Mouse (Mus musculus): ENCODE results near the gene Usp32. TPM values are rescaled to one million over a fixed set of nuclear protein-coding genes. Genes with fewer than 3 reads are reported as not detected.
"Not testable (repeated sequence)": the region's sequence is repeated elsewhere in the genome, so short reads cannot be mapped to it uniquely, and the experiment has no call there.

The Usp32 gene
- total RNA-seq (2022), result 10 to 100 TPM; 21.0 to 23.9 (median 22.7) TPM

DNA sequence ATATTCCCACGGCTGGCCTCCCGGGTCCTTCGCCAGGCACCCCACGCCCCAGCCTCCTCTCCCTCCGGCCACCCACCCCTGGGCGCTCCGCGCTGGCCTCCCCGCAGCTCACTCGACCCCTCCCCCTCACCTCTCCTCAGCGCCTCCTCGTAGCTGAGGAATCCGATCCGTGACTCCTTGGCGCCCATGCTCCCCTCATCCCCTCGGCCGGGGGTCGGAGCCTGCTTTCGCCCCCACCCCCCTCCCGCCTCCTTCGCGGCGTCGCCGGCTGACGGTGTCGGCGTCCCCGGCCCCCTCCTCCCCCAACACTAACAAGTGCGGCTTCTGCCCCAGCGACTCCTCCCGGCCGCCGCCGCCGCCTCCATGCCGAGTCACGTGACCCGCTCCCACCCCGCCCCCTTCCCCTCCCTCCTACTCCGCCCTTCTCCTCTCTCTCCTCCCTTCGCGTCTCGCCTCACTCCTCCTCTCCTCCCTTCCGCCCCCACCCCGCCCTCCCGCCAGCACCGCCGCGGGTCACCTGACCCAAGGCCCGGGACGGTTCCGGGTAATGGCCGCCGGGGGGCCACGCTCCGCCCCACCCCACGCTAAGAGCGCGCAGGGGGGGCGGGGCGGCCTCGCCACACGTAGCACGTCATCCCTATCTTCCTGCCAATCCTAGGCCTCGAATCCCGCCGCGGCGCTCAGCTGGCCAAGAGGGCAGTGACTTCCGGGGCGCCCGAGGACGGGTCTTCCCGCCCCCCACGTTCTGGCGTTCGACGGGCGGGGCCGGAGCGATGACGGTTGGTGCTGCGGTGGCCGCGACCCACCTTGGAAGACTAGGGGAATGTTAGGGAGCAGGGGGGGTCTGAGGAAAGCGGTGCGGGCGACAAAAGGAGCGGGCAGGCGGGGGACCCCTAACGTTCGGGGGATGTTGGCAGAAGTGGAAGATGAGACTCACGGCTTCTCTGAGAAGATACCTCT, at the start of gene Usp32:
Gene Usp32 (minus strand): TSS at position 581 of the 960 bp plus-strand sequence.
- peak; percentile 94 for DNase-seq (ENCODE audit: low spot score)

DNA sequence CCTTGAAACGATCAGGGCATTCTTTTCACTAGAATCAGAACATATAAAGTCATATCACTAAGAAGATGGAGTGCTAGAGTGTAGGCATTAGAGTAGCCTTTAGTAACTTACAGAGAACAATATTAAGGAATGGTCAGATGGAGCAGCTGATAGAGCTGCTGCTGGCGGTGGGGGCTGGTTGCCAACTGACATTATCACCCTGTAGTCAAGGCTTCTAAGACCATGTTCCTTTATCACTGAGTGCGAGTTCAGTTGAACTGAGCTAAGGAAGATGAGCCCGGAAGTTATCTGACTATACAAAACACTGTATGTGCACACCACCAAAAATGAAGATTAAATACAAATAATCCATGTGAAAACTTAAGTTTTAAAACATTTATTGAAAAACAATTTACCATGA, 49.1 kb upstream of the Usp32 start:
- no peak for DNase-seq (ENCODE audit: low spot score)

DNA sequence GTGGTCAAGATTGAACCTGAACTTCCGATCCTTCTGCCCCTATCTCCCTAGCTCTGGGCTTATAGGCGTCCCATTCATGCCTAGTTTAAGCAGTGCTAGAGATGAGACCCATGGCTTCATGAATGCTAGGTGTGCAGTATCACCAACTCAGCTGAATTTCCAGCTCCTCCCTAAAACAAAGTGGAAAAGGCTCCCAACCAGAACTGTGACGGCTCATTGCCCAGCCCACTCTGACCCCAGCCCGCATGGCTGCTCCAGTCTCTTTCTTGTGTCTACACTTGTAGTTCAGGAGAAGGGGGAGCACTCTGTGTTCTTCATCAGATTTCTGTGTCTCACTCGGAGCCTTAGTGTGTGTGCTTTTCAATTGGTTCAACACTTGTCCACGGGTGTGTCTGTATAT, 44.9 kb upstream of the Usp32 start:
- DNase-seq (ENCODE audit: low spot score), result no peak

DNA sequence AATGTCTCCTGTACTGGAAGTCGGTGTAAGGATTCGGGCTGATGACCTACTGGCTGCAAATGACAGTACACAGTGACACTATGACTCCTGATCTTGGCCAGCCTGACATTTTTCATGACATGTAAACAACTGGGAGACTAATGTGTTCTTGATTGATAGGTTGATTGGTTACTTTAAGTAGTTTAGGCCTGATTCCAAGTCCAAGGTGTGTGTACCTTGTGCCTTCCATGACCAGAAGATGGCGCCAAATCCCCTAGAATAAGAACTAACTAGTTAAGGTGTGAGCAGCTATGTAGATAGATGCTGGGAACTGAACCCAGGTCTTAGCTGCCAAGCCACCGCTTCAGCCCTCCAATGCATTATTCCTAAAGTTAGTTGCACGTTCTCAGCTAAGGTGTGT, 44.1 kb upstream of the Usp32 start:
- peak; percentile 24 for DNase-seq (ENCODE audit: low spot score)

DNA sequence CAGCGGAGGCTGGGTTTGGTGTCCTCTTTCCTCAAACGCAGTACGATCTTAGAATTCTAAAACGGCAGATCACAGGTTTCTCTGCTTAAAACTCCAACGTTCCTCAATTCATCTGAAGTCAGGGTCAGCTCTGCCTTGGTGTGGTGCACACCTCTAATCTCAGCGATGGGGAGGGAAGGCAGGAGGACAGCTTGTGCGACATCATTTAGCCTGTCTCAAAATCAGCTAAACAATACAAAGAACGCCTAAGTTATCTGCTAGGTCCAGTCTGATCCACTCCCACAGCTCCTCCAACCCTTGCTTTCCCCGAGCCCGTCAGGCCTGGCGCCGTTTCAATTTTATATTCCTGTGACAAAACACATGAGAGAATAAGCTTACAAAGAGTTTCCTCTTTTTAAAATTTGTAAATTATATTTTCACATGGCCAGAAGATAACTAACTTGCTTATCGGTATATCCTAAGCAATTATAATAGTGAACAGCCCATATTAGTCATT, 43.4 kb upstream of the Usp32 start:
- DNase-seq (ENCODE audit: low spot score), result no peak

DNA sequence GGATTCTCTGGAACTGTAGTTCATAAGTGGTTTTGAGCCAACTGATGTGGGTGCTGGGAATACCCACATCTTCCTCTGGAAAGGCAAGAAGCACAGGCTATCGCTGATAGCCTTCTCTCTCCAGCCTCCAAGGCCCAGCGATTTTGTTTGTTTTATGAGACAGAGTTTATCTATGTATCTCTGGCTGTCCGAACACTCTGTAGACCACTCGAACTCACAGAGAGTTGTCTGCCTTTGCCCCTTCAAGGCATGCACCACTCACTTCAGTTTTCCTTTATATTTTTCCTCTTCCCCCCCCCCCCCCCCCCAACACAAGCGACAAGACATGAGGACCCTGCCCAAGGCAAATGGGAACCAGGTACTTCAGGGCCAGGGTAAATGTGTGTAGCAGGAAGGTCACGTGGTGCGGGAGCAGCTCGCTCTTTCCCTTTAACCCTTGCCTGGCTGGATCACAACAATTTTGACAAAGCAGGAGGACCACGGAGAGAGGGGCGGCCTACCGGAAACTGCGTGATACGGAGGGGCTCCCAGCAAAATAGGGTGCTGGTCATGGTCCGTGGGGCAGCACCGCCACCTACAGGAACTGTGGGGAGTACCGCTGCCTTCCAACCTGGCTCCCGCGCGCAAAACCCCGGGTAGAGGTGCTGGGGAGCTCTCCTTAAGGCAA, 42.8 kb upstream of the Usp32 start:
- peak; percentile 28 for DNase-seq (ENCODE audit: low spot score)

DNA sequence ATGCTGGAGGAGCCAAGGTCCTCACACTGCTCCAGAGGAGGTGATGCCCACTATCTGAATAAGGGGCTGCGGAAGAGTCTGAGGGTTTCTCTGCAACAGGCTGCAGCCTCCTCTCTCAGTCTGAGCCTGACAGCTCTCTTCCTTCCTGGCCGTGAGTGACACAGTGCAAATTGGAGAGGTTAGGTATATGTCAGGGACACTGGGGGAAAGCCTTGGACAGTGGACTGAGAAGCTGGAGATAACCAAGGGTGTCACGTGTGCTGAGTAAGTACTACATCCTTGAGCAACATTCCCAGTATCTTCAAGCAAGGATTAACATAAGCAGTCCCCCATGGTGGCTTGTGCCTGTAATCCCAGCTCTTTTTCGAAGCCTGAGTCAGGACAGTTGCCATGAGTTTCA, 38.5 kb upstream of the Usp32 start:
- DNase-seq (ENCODE audit: low spot score), result no peak

DNA sequence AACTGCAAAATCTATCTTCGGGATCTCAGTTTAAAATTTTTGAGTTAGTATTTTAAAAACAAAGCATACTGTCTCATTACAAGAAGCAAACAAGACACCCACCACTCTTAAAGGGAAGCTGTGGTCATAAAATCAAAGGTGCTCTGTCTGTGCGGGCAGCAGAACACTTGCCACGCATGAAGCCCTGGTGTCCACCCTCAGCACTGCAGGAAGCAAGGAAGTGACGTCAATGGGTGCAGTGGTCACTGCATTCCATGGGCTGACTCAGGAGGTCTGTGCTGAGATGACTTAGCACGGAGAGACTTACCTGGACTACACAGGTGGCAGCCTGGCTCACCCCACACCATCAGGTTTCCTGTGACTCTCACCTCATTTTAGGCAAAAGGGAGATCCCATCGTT, 37.8 kb upstream of the Usp32 start:
- DNase-seq (ENCODE audit: low spot score), result no peak

DNA sequence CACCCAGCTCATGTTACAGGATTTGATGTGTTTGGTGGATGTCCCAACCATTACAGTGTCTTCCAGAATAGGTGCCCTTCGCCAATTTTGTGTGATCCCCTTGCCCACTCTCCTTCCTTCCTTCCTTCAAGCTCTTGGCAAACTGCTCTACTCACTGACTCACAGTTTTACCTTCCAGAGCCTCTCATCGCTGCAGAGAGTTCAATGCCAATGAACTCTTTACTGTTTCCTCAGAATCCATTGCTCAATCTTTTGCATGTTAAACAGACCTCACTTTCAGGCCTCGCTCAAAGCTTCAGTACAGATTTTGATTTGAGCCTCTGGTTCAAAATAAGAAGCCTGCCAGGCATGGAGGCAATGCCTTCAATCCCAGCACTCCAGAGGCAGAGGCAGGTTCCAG, 36.0 kb upstream of the Usp32 start:
- no peak for DNase-seq (ENCODE audit: low spot score)

DNA sequence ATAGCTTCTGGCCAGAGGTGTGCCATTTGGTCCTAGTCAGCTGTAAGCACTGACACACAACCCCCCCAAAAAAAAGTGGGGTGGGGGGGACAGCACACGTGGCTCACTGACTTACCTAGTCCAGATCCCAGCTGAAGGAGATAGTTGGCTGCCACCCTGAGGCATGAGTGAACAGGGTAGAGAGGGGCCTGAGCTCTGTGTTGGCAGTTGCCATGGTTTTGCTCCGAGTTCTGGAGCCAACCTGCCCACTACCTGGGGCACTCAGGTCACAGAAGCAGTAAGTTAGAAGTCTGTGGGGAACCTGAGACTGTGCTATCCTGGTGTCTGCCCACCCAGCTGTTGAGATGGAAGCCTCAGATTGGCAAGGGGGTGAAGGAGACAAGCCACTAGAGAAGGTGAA, 30.9 kb upstream of the Usp32 start:
- DNase-seq (ENCODE audit: low spot score), result no peak

DNA sequence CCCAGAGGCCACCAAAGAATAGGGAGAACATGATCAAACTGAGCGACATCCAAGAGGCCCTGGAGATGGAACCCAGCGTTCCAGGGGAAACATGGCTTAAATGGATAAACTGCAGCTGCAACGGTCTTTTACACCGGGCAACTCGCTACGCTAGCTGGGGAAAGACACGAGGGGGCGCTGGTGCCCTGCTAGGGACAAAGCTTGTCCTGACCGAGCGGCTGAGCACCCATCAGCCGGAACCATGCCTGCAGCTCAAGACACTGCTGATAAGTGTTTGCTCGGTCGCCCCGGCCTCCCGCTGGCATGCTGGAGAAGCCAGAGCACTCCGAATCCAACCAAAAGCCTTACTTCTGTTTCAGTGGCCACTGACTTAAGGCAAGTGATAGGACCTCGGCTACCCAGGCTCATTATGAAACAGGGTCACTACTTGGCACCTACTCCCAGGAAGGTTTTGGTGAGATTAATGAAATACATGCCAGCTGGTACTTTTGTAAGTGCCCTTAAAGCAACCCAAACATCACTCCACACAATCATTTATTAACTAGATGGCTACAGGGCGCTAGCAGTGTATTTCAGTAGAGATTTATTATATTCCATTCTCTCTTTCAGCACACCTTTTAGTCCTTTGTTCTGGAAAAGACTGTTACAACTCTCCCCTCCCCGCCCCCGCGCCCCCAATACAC, 30.2 kb upstream of the Usp32 start, which contains the start of gene 1700125H20Rik:
Gene 1700125H20Rik (plus strand): TSS at position 347 of the 683 bp plus-strand sequence.
- DNase-seq (ENCODE audit: low spot score), result peak; percentile 80

DNA sequence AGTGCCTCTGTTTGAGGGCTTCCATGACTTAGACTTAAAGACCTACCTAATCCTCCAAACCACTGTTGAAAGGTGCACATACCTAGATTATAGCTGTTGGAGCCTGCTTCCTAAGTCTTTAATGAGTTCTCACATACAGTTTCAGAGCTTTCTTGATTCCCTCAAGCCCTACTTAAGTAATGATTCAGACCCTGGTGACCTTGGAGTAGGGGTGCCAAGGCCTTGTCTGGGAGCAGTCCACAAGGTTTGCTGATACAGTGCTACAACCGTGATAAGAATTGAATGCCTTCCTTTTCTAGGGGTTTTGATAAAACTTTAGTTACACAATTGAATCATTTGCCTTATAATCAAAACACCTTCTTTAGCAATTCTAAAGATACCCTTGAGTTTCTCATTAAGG, 27.5 kb upstream of the Usp32 start:
- no peak for DNase-seq (ENCODE audit: low spot score)

DNA sequence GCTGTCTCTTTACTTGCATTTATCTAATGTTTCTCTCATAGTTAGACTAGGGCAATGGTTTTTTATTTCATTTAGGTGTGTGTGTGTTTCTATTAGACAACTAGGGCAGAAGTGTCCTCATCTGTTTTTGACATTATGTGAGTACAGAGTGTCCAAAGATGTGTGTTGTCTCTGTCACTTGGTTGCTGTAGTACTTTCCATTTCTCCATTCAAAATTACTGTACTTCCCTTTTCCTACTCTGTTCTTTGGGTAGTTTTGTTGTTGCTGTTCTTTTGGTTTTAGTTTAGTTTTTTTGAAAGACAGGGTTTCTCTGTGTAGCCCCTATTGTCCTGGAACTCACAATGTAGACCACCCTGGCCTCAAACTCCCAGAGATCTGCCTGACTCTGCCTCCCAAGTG, 24.4 kb upstream of the Usp32 start:
- DNase-seq (ENCODE audit: low spot score), result no peak

DNA sequence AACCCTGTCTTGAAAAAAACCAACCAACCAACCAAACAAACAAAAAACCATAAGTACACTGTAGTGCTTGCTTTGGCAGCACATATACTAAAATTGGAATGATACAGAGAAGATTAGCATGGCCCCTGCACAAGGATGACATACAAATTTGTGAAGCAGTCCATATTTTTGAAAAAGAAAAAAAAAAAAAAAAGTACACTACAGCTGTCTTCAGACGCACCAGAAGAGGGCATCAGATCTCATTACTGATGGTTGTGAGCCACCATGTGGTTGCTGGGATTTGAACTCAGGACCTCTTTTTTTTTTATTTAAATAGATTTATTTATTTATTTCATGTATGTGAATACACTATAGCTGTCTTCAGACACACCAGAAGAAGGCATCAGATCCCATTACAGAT, 23.1 kb upstream of the Usp32 start:
- DNase-seq (ENCODE audit: low spot score), result not testable (repeated sequence)

DNA sequence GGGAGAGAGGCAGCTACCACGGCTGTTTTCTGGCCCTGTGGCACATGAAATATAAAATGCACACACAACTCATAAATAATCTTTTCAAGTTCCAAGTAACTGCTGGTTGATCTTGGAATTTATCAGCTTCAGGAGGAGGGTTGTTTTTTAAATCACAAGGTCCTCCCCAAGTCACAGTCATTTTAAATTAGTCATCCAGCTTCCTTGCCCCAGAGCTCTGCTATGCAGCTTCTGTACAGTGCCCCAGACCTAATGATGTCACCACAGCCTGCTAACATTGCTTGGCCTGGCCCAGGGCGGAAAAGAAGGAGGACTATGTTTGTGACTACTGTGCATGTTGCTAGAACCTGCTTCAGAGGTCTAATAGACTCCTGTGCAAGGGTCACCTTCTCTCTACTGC, 17.3 kb upstream of the Usp32 start:
- no peak for DNase-seq (ENCODE audit: low spot score)

DNA sequence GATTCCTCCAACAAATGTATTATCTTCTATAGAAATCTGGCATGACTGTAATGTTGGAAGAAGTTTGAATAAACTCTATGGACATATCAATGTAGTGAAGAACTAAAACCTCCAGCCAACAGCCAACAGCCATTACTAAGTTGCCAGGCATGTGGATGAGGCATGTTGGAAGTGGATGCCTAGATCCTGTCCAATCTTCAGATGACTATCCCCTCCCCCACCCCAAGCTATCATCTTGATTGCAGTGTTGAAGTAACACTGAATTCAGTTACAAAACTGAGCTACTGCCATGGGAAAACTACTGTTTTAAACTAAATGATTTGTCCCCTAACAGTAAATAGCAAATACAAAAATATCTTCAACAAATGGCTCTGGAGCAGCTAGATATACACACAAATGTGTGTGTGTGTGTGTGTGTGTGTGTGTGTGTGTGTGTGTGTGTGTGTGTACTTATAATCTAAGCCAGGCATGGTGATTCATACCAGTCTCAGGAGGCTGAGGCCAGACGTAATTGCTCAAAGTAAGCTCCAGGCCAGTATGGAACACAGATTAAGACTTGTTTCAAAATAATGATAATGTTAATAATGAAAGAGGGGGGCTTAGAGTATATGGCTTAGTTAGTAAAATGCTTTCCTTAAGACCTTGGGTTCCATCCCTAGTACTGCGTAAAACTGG, 12.4 kb upstream of the Usp32 start:
- no peak for DNase-seq (ENCODE audit: low spot score)

DNA sequence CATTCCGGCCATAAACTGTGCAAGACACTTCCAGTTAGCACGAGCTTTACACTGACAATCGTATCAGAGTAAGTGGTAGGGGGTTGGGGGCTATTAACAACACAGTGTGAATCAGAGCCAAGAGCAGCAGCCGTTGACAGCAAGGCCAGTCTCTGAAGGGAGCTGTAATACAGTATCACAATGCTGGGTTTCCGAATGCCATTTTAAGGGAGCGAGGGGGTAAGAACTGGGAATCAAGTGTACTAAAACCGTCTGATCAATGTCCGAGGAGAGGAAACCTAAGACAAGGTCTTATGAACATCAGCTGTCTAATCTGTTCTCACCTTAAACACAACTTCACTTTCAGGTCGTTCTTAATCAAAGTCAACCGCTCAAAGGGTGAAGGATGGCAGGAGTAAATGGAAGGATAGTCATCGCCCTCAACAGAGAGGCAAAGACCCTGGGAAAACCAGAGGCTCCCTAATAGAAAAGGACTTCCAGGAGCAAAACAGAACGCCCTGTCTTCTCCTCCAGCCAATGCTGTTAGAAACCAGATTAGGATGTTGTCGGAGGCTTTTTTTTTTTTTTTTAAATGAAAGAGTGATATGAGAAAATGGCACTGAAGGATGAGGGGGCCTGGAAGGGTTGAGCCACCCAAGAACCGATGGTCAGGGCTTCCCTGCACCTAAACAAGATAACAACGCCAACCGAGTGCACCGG, 1.0 kb downstream of the Usp32 start:
- DNase-seq (ENCODE audit: low spot score), result no peak

DNA sequence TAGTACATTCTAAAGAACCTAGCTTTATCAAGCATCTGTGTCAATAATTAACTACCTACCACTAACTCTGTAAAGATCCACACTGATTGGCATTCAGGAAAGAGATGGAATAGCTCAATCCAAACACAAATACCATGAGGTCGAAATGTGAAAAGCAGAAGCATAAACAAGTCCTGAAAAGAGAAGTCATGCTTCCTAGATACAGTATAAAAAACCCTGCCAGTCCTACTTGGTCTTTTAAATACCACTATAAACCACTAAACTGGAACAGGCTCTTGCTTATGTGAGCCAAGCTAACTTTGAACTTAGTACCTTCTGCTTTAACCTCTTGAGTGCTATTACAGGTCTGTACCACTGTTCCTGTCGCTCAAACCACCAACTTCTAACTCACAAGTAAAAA, 8.4 kb downstream of the Usp32 start:
- DNase-seq (ENCODE audit: low spot score), result no peak

DNA sequence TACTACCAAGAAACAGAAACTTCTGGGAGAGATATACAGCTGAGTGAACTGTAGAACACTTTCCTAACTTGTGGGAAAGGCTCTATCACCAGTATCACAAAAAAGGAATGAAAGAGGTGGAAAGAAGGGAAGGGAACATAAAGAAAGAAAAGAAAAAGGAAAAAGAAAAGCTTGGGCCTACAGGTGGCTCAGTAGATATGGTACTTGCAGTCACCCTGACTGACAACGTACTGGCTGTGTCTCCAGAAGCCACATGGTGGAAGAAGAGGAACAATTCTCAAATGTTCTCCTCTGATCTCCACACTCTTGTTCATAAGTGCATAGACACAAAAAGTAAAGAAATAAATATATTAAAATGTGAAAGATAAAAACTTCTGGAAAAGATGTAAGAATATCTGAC, 11.1 kb downstream of the Usp32 start:
- DNase-seq (ENCODE audit: low spot score), result no peak

DNA sequence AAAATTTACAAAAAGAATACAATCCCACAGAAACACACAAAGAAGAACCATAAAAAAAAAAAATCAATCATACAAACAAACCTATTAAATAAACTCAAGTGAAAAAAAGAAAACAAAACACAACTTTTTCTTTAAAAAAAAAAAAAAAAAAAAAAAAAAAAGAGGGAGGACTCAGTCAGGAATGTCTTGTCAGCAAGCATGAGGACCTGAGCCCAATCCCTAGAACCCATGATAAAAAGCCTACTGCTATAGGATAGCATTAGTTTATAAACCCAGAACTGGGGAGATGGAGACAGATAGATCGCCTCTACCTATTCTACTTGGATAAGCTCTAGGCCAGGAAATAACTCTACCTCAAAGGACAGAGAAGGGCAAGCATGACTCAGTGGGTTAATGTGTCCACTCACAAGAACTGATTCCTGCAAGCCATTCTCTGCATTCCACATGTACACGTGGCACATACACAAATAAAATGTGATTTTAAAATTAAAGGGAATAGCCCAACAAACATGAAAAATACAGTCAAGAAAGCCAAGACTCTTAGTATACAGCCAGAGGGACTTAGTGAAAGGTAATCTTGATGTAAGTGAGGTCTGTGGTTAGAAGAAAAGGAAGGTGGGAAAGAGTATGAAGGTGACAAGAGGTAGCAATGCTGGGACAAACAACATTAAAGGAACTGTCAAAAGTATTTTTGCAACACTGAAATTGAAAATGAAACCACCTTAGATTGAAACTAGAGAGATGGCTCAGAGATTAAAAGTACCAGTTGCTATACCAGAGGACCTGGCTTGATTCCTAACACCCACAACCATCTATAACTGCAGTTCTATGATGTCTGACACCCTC, 13.5 kb downstream of the Usp32 start:
- no peak for DNase-seq (ENCODE audit: low spot score)
